Mouse (Mus musculus) myocyte (in vitro differentiated cells): ENCODE measurements around the gene Kpnb1. TPM values are rescaled to one million over a fixed set of nuclear protein-coding genes. Genes with fewer than 3 reads are reported as not detected.

Experiments used
- H3K27me3 ChIP-seq: one replicate; pipeline ENCODE4 v1.6.1; 2011; ENCODE audit not compliant: control insufficient read depth, insufficient read depth, insufficient read length
- H3K36me3 ChIP-seq: one replicate; pipeline ENCODE4 v1.6.1; 2011; ENCODE audit not compliant: control insufficient read depth, insufficient read depth
- H3K4me2 ChIP-seq: one replicate; pipeline ENCODE4 v1.6.1; 2011; ENCODE audit warnings: low read depth, control low read depth
- H3K4me3 ChIP-seq: one replicate; pipeline ENCODE4 v1.5.1; 2011; ENCODE audit warnings: mild to moderate bottlenecking, control low read depth, moderate library complexity
- H3K79me2 ChIP-seq: one replicate; pipeline ENCODE4 v1.6.1; 2011; ENCODE audit not compliant: control insufficient read depth, insufficient read depth
- H3ac ChIP-seq: one replicate; pipeline ENCODE4 v1.6.1; 2011; ENCODE audit not compliant: control insufficient read depth, insufficient read length
- CEBPB ChIP-seq: IDR thresholded peaks from 2 replicates; pipeline ENCODE4 v1.6.1; 2011; ENCODE audit warnings: mild to moderate bottlenecking, moderate library complexity; ENCODE audit not compliant: poor library complexity, insufficient read depth, severe bottlenecking
- E2F4 ChIP-seq: IDR thresholded peaks from one replicate; pipeline ENCODE4 v1.6.1; 2011; ENCODE audit warnings: mild to moderate bottlenecking, control low read depth, moderate library complexity; ENCODE audit not compliant: insufficient read depth
- MAX ChIP-seq: IDR thresholded peaks from one replicate; pipeline ENCODE4 v1.6.1; 2011; ENCODE audit warnings: low read depth, mild to moderate bottlenecking, control low read depth
- MYOD1 ChIP-seq, 3 experiments: IDR thresholded peaks; one replicate each; pipeline ENCODE4 v1.6.1; 2011; ENCODE audit warnings: control low read depth in 2 of 3, low read depth in 2 of 3, mild to moderate bottlenecking in 2 of 3, moderate library complexity in 1 of 3; ENCODE audit not compliant: insufficient read length in 2 of 3, control insufficient read depth in 1 of 3
- MYOG ChIP-seq, 3 experiments: IDR thresholded peaks; one replicate each; pipeline ENCODE4 v1.6.1; 2011; ENCODE audit warnings: control low read depth in 2 of 3, low read depth in 2 of 3, mild to moderate bottlenecking in 2 of 3; ENCODE audit not compliant: insufficient read length in 2 of 3, control insufficient read depth in 1 of 3, insufficient read depth in 1 of 3
- POLR2A ChIP-seq: IDR thresholded peaks from one replicate; pipeline ENCODE4 v1.6.1; 2011; ENCODE audit warnings: low read depth, mild to moderate bottlenecking, control low read depth, moderate library complexity; ENCODE audit not compliant: insufficient read length
- POLR2AphosphoS2 ChIP-seq: IDR thresholded peaks from one replicate; pipeline ENCODE4 v1.6.1; 2011; ENCODE audit warnings: low read depth, control low read depth; ENCODE audit not compliant: insufficient read length
- REST ChIP-seq: IDR thresholded peaks from one replicate; pipeline ENCODE4 v1.6.1; 2011; ENCODE audit warnings: mild to moderate bottlenecking, control low read depth, moderate library complexity; ENCODE audit not compliant: insufficient read depth, insufficient read length
- SRF ChIP-seq: IDR thresholded peaks from one replicate; pipeline ENCODE4 v1.6.1; 2011; ENCODE audit warnings: low read depth; ENCODE audit not compliant: control insufficient read depth, insufficient read length
- TCF12 ChIP-seq: IDR thresholded peaks from one replicate; pipeline ENCODE4 v1.6.1; 2011; ENCODE audit warnings: mild to moderate bottlenecking, control low read depth; ENCODE audit not compliant: poor library complexity, insufficient read depth, severe bottlenecking
- TCF3 ChIP-seq: IDR thresholded peaks from one replicate; pipeline ENCODE4 v1.6.1; 2011; ENCODE audit warnings: low read depth, control low read depth; ENCODE audit not compliant: insufficient read length
- USF1 ChIP-seq: IDR thresholded peaks from one replicate; pipeline ENCODE4 v1.6.1; 2011; ENCODE audit warnings: low read depth, mild to moderate bottlenecking, control low read depth, moderate library complexity
- polyA plus RNA-seq: library from polyadenylated mRNA; unstranded; fragments of >200 nt; fragmentation: generic; extraction: Trizol; gene quantifications from one replicate; pipeline ENCODE4 v1.2.1, GENCODE M21; 2012; ENCODE audit warnings: missing spikeins

The Kpnb1 gene
- polyA plus RNA-seq, 1 experiment: 103 TPM

DNA sequence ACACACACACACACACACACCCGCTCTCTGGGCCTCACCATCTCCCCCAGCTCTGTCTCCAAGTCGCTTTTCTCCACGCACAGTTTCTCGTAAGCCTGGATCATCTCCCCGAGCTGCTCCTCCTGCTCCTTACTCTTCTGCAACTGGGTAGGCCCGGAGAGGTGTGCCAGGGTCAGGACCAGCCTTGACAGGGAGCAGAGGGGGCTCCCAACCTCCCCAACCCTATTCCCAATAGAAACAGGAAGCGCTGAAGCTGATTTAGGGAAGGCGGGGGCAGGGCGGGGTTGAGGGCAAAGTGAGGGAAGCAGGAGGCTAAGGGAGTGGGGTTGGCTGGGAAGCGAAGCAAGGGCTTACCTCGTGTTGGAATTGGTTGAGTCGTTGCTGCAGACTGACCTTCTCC lies 39.1 kb downstream of the Kpnb1 start:
- no peak overlapping the region for H3ac ChIP-seq
- no peaks in the 10 kb centered on the region for H3K36me3 ChIP-seq
- no peaks in the 10 kb centered on the region for H3K79me2 ChIP-seq
- H3K4me2 ChIP-seq: no peak overlapping the region
- H3K4me3 ChIP-seq: no peak overlapping the region
- TF ChIP-seq SRF (no peak), CEBPB (no peak), MYOG (IDR thresholded peaks at IDR 0.05; ENCODE audit: control insufficient read depth in 1 of 3, insufficient read depth in 1 of 3, insufficient read length in 2 of 3, low read depth in 2 of 3) (no peak), MAX (no peak), REST (no peak), USF1 (no peak), POLR2AphosphoS2 (no peak), TCF12 (no peak), TCF3 (no peak), MYOD1 (IDR thresholded peaks at IDR 0.05; ENCODE audit: control insufficient read depth in 1 of 3, insufficient read length in 2 of 3, low read depth in 2 of 3) (no peak), E2F4 (no peak), POLR2A (no peak)
- H3K27me3 ChIP-seq: peaks cover 40% of the 10 kb centered on the region

- TF ChIP-seq MAX (no peak), MYOD1 (IDR thresholded peaks at IDR 0.05; ENCODE audit: control insufficient read depth in 1 of 3, insufficient read length in 2 of 3, low read depth in 2 of 3) (peak in 2 of 3 experiments; percentile 39 to 66), POLR2A (no peak), POLR2AphosphoS2 (no peak), REST (no peak), TCF12 (no peak), CEBPB (no peak), TCF3 (no peak), MYOG (IDR thresholded peaks at IDR 0.05; ENCODE audit: control insufficient read depth in 1 of 3, insufficient read depth in 1 of 3, insufficient read length in 2 of 3, low read depth in 2 of 3) (peak in 2 of 3 experiments; percentile 77 to 79), USF1 (no peak), SRF (no peak), E2F4 (no peak)
- no peaks in the 10 kb centered on the region for H3K36me3 ChIP-seq
Observed at GRCm38 (mm10) chr11:97147333-97147732, 40.3 kb downstream of the Kpnb1 start.

GRCm38 (mm10) chr11:97146724-97147123 lies 41.0 kb downstream of the Kpnb1 start:
- Histone ChIP-seq H3K36me3 (no peaks in the 10 kb centered on the region), H3K79me2 (no peaks in the 10 kb centered on the region), H3ac (no peak overlapping the region), H3K27me3 (peaks cover 45% of the 10 kb centered on the region), H3K4me3 (no peak overlapping the region), H3K4me2 (no peak overlapping the region)
- TF ChIP-seq POLR2AphosphoS2 (no peak), TCF12 (no peak), SRF (no peak), E2F4 (no peak), MYOG (IDR thresholded peaks at IDR 0.05; ENCODE audit: control insufficient read depth in 1 of 3, insufficient read depth in 1 of 3, insufficient read length in 2 of 3, low read depth in 2 of 3) (no peak), MYOD1 (IDR thresholded peaks at IDR 0.05; ENCODE audit: control insufficient read depth in 1 of 3, insufficient read length in 2 of 3, low read depth in 2 of 3) (no peak), MAX (no peak), POLR2A (no peak), USF1 (no peak), REST (no peak), CEBPB (no peak), TCF3 (no peak)

More at GRCm38 (mm10) chr11:97147333-97147732, 40.3 kb downstream of the Kpnb1 start:
- Histone ChIP-seq H3K27me3 (peaks cover 40% of the 10 kb centered on the region), H3K4me2 (no peak overlapping the region), H3K79me2 (no peaks in the 10 kb centered on the region), H3K4me3 (no peak overlapping the region), H3ac (no peak overlapping the region)

DNA sequence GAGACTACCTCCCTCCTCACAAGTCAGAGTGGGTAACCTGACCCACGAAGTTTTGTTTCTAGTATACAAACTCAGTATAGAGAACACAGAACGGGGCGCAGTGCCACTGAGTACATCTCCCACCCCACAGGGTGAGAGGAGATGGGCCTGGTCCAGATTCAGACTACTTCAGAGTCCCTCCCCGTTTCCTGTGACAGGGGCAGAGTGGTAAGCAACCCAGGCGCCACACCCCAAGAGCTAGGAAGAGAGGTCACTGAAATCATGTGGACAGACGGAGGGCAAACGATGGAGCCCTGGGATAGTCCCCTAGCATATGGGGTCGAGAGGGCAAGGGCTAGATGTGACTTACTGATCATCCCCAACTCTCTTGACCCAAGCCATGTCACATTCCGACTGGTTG lies 41.7 kb downstream of the Kpnb1 start:
- H3ac ChIP-seq: no peak overlapping the region
- H3K36me3 ChIP-seq: no peaks in the 10 kb centered on the region

DNA sequence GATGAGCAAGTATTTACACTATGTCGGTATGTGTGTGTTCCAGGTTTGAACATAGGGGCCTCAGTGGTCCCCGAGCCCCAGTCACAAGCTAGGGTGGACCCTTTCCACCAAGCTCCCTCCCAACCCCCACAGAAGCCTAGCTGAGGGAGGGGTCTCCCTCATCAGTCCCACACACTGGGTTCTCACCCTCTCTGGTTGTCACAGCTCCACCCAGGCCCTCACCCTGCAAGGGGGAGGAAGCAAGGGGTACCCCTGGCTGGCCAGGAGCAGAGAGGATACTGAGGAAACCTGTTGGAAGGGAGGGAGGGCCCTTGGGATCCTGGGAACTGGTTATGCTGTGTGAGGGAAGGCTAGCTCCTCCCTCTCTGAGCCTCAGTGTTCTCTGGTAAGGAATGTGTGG lies 42.4 kb downstream of the Kpnb1 start:
- Histone ChIP-seq H3K27me3 (peaks cover 43% of the 10 kb centered on the region), H3K4me3 (no peak overlapping the region), H3K79me2 (no peaks in the 10 kb centered on the region), H3ac (no peak overlapping the region), H3K4me2 (no peak overlapping the region), H3K36me3 (no peaks in the 10 kb centered on the region)
- TF ChIP-seq SRF: no peak
- TF ChIP-seq E2F4: no peak
- TF ChIP-seq REST: no peak
- no peak for TF ChIP-seq USF1
- no peak for TF ChIP-seq MYOD1 (IDR thresholded peaks at IDR 0.05; ENCODE audit: control insufficient read depth in 1 of 3, insufficient read length in 2 of 3, low read depth in 2 of 3)
- TF ChIP-seq POLR2AphosphoS2: no peak
- no peak for TF ChIP-seq CEBPB
- no peak for TF ChIP-seq MYOG (IDR thresholded peaks at IDR 0.05; ENCODE audit: control insufficient read depth in 1 of 3, insufficient read depth in 1 of 3, insufficient read length in 2 of 3, low read depth in 2 of 3)
- no peak for TF ChIP-seq TCF3
- TF ChIP-seq TCF12: no peak
- TF ChIP-seq POLR2A: no peak
- no peak for TF ChIP-seq MAX

More for the DNA sequence above, 41.7 kb downstream of the Kpnb1 start:
- no peak for TF ChIP-seq E2F4
- no peak for TF ChIP-seq SRF
- TF ChIP-seq POLR2AphosphoS2: no peak
- TF ChIP-seq TCF12: no peak
- no peak for TF ChIP-seq CEBPB
- TF ChIP-seq USF1: no peak
- no peak for TF ChIP-seq MAX
- TF ChIP-seq POLR2A: no peak
- Histone ChIP-seq H3K27me3 (peaks cover 43% of the 10 kb centered on the region), H3K79me2 (no peaks in the 10 kb centered on the region), H3K4me3 (no peak overlapping the region), H3K4me2 (no peak overlapping the region)
